Mouse (Mus musculus) lung, postnatal 0 days (tissue): ENCODE measurements around the gene Mxra7. TPM values are rescaled to one million over a fixed set of nuclear protein-coding genes. Genes with fewer than 3 reads are reported as not detected.
A peak's percentile ranks its signal among the peaks of the same experiment; 100 is the strongest.

Source experiments
- ATAC-seq: fragments of 200-750 bp; cut with Nextera tagmentation; 2 replicates; pipeline ENCODE4 v1.8.0; 2017; ENCODE audit warnings: moderate library complexity
- DNase-seq: peaks from one replicate; pipeline ENCODE4 v3.0.0-alpha.2; 2016; ENCODE audit warnings: low spot score
- H3K27ac ChIP-seq: fragments of 300-500 bp; sonication (generic); 2 replicates; pipeline ENCODE4 v1.5.1; 2014; ENCODE audit warnings: antibody characterized with exemption, mild to moderate bottlenecking, low read length, mixed read lengths
- H3K27me3 ChIP-seq: fragments of 300-500 bp; sonication (generic); replicated peaks from 2 replicates; pipeline ENCODE4 v1.6.1; 2014; ENCODE audit warnings: low read length, mixed read lengths; ENCODE audit not compliant: insufficient read depth
- H3K36me3 ChIP-seq: fragments of 300-500 bp; sonication (generic); 2 replicates; pipeline ENCODE4 v1.6.1; 2014; ENCODE audit warnings: low read length, mixed read lengths; ENCODE audit not compliant: insufficient read depth
- H3K4me1 ChIP-seq: fragments of 300-500 bp; sonication (generic); 2 replicates; pipeline ENCODE4 v1.6.1; 2014; ENCODE audit warnings: antibody characterized with exemption, low read depth, low read length, mixed read lengths; ENCODE audit not compliant: insufficient read depth
- H3K4me2 ChIP-seq: fragments of 300-500 bp; sonication (generic); replicated peaks from 2 replicates; pipeline ENCODE4 v1.6.1; 2014; ENCODE audit warnings: low read depth, mild to moderate bottlenecking, low read length, moderate library complexity, mixed read lengths
- H3K4me3 ChIP-seq: fragments of 300-500 bp; sonication (generic); 2 replicates; pipeline ENCODE4 v1.5.1; 2014; ENCODE audit warnings: low read depth, low read length
- H3K9ac ChIP-seq: fragments of 300-500 bp; sonication (generic); replicated peaks from 2 replicates; pipeline ENCODE4 v1.6.1; 2014; ENCODE audit warnings: low read depth, mild to moderate bottlenecking
- H3K9me3 ChIP-seq: fragments of 300-500 bp; sonication (generic); 2 replicates; pipeline ENCODE4 v1.6.1; 2016; ENCODE audit warnings: low read length, mixed read lengths
- CTCF ChIP-seq: IDR thresholded peaks from 2 replicates; pipeline ENCODE4 v1.5.1; 2016; ENCODE audit warnings: antibody characterized with exemption, mild to moderate bottlenecking
- EP300 ChIP-seq: IDR thresholded peaks from 2 replicates; pipeline ENCODE4 v1.6.1; 2016; ENCODE audit warnings: antibody characterized with exemption, mild to moderate bottlenecking, control low read depth
- WGBS: fragments of 180-500 bp; shearing (Covaris S2); extraction: QIAGEN DNeasy Blood & Tissue Kit; methylation state at CpG from one replicate; pipeline ENCODE4 v1.1.7; 2014; 5-methylcytosine and 5-hydroxymethylcytosine counted together
- polyA plus RNA-seq: library from polyadenylated mRNA; unstranded; fragments of >200 nt; fragmentation: Nextera tagmentation; extraction: Ambion mirVana; gene quantifications from 2 replicates; pipeline ENCODE4 v1.2.1, GENCODE M21; 2015

The Mxra7 gene
- polyA plus RNA-seq, 1 experiment from 2014 or later = 34.6 TPM

DNA sequence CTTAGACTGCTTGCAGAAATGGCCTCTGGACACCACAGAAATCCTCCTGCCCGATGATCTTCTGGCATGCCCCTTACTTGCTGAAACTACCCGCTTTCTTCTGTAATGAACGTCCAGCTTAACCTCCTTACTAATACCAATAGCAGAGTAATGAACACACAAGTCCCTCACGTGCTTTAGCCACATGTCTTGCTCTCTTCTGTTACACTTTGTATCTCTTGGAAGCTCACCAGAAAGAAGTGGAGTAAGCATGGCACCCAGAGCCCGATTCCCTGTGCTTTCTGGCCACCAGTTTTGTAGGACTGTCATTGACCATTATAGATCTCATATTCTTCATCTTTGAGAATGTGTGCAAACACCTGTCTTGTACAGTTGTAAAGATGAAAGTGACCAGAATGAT is 58.0 kb downstream of the Mxra7 start:
- Histone ChIP-seq H3K27me3 (no peaks in the 10 kb centered on the region), H3K4me2 (no peak overlapping the region), H3K36me3 (no peaks in the 10 kb centered on the region), H3K9me3 (no peaks in the 10 kb centered on the region), H3K27ac (no peak overlapping the region), H3K4me1 (no peaks in the 10 kb centered on the region), H3K9ac (no peak overlapping the region), H3K4me3 (no peak overlapping the region)
- ATAC-seq (no peak), DNase-seq (no peak)
- TF ChIP-seq CTCF = no peak
- no peak for TF ChIP-seq EP300
- WGBS = 82% methylated on average over 5 of the region's 5 CpGs

DNA sequence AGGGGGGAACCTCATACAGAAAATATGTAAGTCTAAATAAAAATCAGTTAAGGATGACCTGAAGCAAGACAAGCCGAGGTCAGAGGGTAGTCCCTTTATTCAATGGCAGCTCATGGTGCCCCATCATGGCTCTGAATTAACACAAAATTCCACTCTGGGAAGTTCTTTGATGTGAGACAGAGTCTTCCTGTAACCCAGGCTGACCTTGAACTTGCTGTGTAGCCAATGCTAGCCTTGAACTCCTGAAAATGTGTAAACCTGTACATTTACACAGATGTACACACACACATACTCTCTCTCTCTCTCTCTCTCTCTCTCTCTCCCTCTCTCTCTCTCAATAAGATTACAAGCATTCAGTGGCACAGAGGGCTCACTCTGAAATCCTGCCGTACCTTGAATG is 62.9 kb downstream of the Mxra7 start:
- 92% methylated on average over 2 of the region's 2 CpGs for WGBS

DNA sequence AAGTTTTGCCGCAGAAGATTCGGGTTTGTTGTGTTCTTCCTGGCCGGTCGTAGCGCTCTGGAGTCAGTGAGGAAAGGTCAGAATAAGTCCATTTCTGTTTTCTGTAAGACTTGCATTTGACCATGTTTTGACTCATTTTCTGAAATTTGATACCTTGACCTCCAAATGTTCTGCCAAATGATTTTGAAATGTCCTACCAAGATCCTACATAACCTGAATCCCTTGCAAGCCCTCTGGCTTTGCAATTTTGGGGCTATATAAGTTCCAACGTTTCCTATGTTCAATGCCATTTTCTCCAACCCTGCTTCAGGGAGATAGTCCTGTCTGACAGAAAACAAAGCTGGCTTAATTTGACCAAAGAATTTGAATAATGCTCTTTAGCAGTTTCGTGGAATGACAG is 63.5 kb downstream of the Mxra7 start:
- H3K36me3 ChIP-seq = no peaks in the 10 kb centered on the region
- 87% methylated on average over 7 of the region's 7 CpGs for WGBS
- no peak overlapping the region for H3K4me2 ChIP-seq
- no peaks in the 10 kb centered on the region for H3K27me3 ChIP-seq
- H3K4me3 ChIP-seq = no peak overlapping the region
- no peak for TF ChIP-seq EP300
- no peak for TF ChIP-seq CTCF
- H3K4me1 ChIP-seq = no peaks in the 10 kb centered on the region
- DNase-seq (no peak), ATAC-seq (no peak)
- H3K27ac ChIP-seq = no peak overlapping the region
- H3K9ac ChIP-seq = no peak overlapping the region
- no peaks in the 10 kb centered on the region for H3K9me3 ChIP-seq

More for the DNA sequence above, 62.9 kb downstream of the Mxra7 start:
- Histone ChIP-seq H3K27me3 (no peaks in the 10 kb centered on the region), H3K4me3 (no peak overlapping the region), H3K27ac (no peak overlapping the region), H3K9ac (no peak overlapping the region), H3K36me3 (no peaks in the 10 kb centered on the region), H3K9me3 (no peaks in the 10 kb centered on the region), H3K4me2 (no peak overlapping the region), H3K4me1 (no peaks in the 10 kb centered on the region)
- DNase-seq (no peak), ATAC-seq (no peak)
- TF ChIP-seq CTCF (no peak), EP300 (no peak)

DNA sequence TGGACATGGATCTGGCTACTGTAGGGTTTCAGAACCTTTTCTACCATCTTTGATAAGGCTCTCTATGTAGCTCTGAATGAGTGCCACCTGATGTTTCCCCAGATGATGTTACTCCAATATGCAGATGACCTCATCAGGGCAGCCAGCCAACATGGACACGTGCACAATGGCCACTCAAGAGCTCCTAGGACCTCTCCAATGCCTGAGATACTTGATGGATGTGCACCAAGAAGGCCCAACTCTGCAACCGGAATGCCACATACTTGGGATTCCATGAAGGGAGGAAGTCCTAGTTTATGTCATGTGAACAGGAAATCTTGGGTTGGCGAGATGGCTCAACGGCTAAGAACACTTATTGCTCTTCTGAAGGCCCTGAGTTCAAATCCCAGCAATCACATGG is 72.7 kb downstream of the Mxra7 start:
- no peaks in the 10 kb centered on the region for H3K9me3 ChIP-seq
- H3K27me3 ChIP-seq = no peaks in the 10 kb centered on the region
- 34% methylated on average over 4 of the region's 4 CpGs for WGBS
- TF ChIP-seq CTCF = no peak
- TF ChIP-seq EP300 = no peak
- DNase-seq (peak; percentile 26), ATAC-seq (0 out of 2 replicates have a peak, but pooled peaks have one; percentile 32)
- no peak overlapping the region for H3K4me3 ChIP-seq
- no peak overlapping the region for H3K9ac ChIP-seq
- H3K36me3 ChIP-seq = no peaks in the 10 kb centered on the region
- H3K4me1 ChIP-seq = no peaks in the 10 kb centered on the region
- H3K4me2 ChIP-seq = no peak overlapping the region
- H3K27ac ChIP-seq = no peak overlapping the region

DNA sequence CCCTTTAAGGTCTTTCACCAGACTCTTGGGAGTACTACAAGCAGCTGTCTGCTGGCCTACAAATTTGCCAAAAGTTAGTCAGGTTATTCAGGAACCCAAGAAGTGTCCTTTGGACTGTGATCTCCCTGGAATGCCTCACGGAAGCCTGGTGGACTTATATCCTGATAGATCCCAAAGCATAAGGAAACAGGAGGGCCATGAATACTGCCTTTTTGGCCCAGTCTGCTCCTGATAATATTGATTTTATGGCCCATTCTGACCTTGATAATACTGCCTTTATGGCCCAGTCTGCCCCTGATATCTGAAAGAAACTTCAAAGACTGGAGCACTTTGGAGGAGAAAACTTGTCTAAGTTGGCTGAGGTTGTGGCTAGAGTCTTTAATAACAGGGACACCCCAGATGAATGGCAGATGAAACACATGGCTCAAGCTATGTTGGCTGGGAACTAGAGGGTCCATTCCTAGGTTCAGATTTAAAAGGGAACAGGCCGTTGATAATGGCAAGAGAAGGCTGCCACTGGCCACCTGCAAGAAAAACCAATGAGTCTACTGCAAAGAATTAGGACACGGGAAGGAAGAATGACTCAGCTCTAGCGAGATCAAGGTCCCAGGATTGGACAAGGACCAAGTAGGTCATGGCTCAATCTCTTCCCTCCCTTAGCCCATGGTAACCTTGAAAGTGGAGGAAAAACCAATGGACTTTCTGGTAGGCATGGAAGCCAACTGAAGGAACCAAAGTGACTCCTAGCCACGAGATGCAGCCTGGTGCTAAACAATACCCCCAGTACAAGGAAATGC is 74.0 kb downstream of the Mxra7 start:
- ATAC-seq (no peak), DNase-seq (no peak)
- Histone ChIP-seq H3K4me1 (no peaks in the 10 kb centered on the region), H3K9ac (no peak overlapping the region), H3K27me3 (no peaks in the 10 kb centered on the region), H3K9me3 (no peaks in the 10 kb centered on the region), H3K4me2 (no peak overlapping the region), H3K27ac (no peak overlapping the region), H3K4me3 (no peak overlapping the region), H3K36me3 (no peaks in the 10 kb centered on the region)
- WGBS = 74% methylated on average over 5 of the region's 5 CpGs
- TF ChIP-seq EP300 (no peak), CTCF (no peak)

Other genes with a start within 250 kb of the Mxra7 start
- 9.1 and 9.8 TPM in 2 replicates for gene Ube2o, start 246.6 kb downstream of the Mxra7 start, polyA plus RNA-seq
- 0.26 TPM in 1 of 2 replicates, not detected in the other for gene Aanat, start 241.6 kb downstream of the Mxra7 start, polyA plus RNA-seq
- 23.5 and 27.9 TPM in 2 replicates for gene Rhbdf2, start 201.0 kb downstream of the Mxra7 start, polyA plus RNA-seq
- gene Prcd, start 174.5 kb downstream of the Mxra7 start, polyA plus RNA-seq = 10.9 and 16.4 TPM in 2 replicates
- gene Cygb, start 173.7 kb downstream of the Mxra7 start, polyA plus RNA-seq = 27.3 and 32.0 TPM in 2 replicates
- not detected in 2 replicates for gene St6galnac1, start 52.5 kb downstream of the Mxra7 start, polyA plus RNA-seq
- 62.3 and 65.2 TPM in 2 replicates for gene Mettl23, start 15.2 kb upstream of the Mxra7 start, polyA plus RNA-seq
- 37.0 and 37.8 TPM in 2 replicates for gene Jmjd6, start 15.4 kb upstream of the Mxra7 start, polyA plus RNA-seq
- gene Mfsd11, start 24.4 kb upstream of the Mxra7 start, polyA plus RNA-seq = 37.9 and 44.7 TPM in 2 replicates
- gene Srsf2, start 25.0 kb upstream of the Mxra7 start, polyA plus RNA-seq = 419 and 421 TPM in 2 replicates
- not detected in 2 replicates for gene Mgat5b, start 90.8 kb upstream of the Mxra7 start, polyA plus RNA-seq